Mouse (Mus musculus): ENCODE data around the gene Rapgef5. TPM values are rescaled to one million over a fixed set of nuclear protein-coding genes. Genes with fewer than 3 reads are reported as not detected.

Gene Rapgef5
- polyA plus RNA-seq, 1 experiment = 56.6 TPM

GRCm38 (mm10) chr12:117703413-117703812, 187.1 kb downstream of the Rapgef5 start:
- no peak for DNase-seq (ENCODE audit: extremely low spot score in 1 of 2, low spot score in 1 of 2)

GRCm38 (mm10) chr12:117705308-117705707, 189.0 kb downstream of the Rapgef5 start:
- DNase-seq (ENCODE audit: extremely low spot score in 1 of 2, low spot score in 1 of 2) = no peak

- no peak for DNase-seq (ENCODE audit: extremely low spot score in 1 of 2, low spot score in 1 of 2)
Observed at GRCm38 (mm10) chr12:117709280-117709679, 193.0 kb downstream of the Rapgef5 start.

GRCm38 (mm10) chr12:117712474-117712873, 196.2 kb downstream of the Rapgef5 start:
- no peak for DNase-seq (ENCODE audit: extremely low spot score in 1 of 2, low spot score in 1 of 2)

- DNase-seq (ENCODE audit: extremely low spot score in 1 of 2, low spot score in 1 of 2) = no peak
Observed at GRCm38 (mm10) chr12:117713616-117714015, 197.3 kb downstream of the Rapgef5 start.

GRCm38 (mm10) chr12:117720794-117721747, 204.8 kb downstream of the Rapgef5 start:
- peak in 1 of 2 experiments; percentile 31 for DNase-seq (ENCODE audit: extremely low spot score in 1 of 2, low spot score in 1 of 2)

- no peak for DNase-seq (ENCODE audit: extremely low spot score in 1 of 2, low spot score in 1 of 2)
Observed at GRCm38 (mm10) chr12:117721748-117722150, 205.5 kb downstream of the Rapgef5 start.

GRCm38 (mm10) chr12:117725011-117725410, 208.7 kb downstream of the Rapgef5 start:
- DNase-seq (ENCODE audit: extremely low spot score in 1 of 2, low spot score in 1 of 2) = no peak

GRCm38 (mm10) chr12:117727481-117728177, 211.3 kb downstream of the Rapgef5 start:
- DNase-seq (ENCODE audit: extremely low spot score in 1 of 2, low spot score in 1 of 2) = no peak

- no peak for DNase-seq (ENCODE audit: extremely low spot score in 1 of 2, low spot score in 1 of 2)
Observed at GRCm38 (mm10) chr12:117728178-117728611, 211.9 kb downstream of the Rapgef5 start.

- DNase-seq (ENCODE audit: extremely low spot score in 1 of 2, low spot score in 1 of 2) = no peak
Observed at GRCm38 (mm10) chr12:117733611-117734010, 217.3 kb downstream of the Rapgef5 start.

- no peak for DNase-seq (ENCODE audit: extremely low spot score in 1 of 2, low spot score in 1 of 2)
Observed at GRCm38 (mm10) chr12:117736130-117736529, 219.9 kb downstream of the Rapgef5 start.

GRCm38 (mm10) chr12:117736928-117737327, 220.6 kb downstream of the Rapgef5 start:
- DNase-seq (ENCODE audit: extremely low spot score in 1 of 2, low spot score in 1 of 2) = no peak

- no peak for DNase-seq (ENCODE audit: extremely low spot score in 1 of 2, low spot score in 1 of 2)
Observed at GRCm38 (mm10) chr12:117737332-117738031, 221.2 kb downstream of the Rapgef5 start.

- no peak for DNase-seq (ENCODE audit: extremely low spot score in 1 of 2, low spot score in 1 of 2)
Observed at GRCm38 (mm10) chr12:117742487-117742886, 226.2 kb downstream of the Rapgef5 start.

GRCm38 (mm10) chr12:117744580-117745483, 228.6 kb downstream of the Rapgef5 start:
- DNase-seq (ENCODE audit: extremely low spot score in 1 of 2, low spot score in 1 of 2) = no peak

- DNase-seq (ENCODE audit: extremely low spot score in 1 of 2, low spot score in 1 of 2) = no peak
Observed at GRCm38 (mm10) chr12:117746611-117747010, 230.3 kb downstream of the Rapgef5 start.

- DNase-seq (ENCODE audit: extremely low spot score in 1 of 2, low spot score in 1 of 2) = no peak
Observed at GRCm38 (mm10) chr12:117751045-117751444, 234.8 kb downstream of the Rapgef5 start.

GRCm38 (mm10) chr12:117751520-117752383, 235.5 kb downstream of the Rapgef5 start:
- DNase-seq (ENCODE audit: extremely low spot score in 1 of 2, low spot score in 1 of 2) = no peak

All from frontal cortex, adult 2 months (tissue).